Mouse (Mus musculus): ENCODE data around the gene Lrrc36.

DNA sequence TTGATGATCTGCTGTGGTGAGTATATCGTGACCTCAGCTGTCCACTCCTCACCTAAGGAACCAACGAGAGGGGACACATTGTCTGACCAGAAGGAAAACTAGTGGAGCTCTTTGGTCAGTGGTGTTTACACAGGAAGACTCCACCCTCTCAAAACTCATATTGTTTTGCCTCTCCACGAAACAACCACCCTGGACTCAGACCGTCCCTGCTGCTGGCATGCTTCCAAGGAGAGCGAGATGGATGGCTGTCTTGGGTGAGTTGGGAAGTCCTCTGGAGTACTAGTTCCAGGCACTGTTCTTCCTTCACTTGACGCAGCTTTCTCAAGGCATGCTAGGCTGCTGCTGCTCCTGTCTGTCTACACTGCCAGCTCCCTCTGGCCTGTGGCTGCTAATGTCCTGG lies 24.3 kb upstream of the Lrrc36 start:
- TF ChIP-seq CTCF (IDR thresholded peaks at IDR 0.05; ENCODE audit: borderline replicate concordance, insufficient read depth, low read length): no peak
- no peak for TF ChIP-seq POLR2A (IDR thresholded peaks at IDR 0.05; ENCODE audit: low read depth, low read length)
